Mouse (Mus musculus): ENCODE results near the gene Irx4. TPM values are rescaled to one million over a fixed set of nuclear protein-coding genes. Genes with fewer than 3 reads are reported as not detected.

Irx4 gene
- polyA plus RNA-seq, 1 experiment = not detected

DNA sequence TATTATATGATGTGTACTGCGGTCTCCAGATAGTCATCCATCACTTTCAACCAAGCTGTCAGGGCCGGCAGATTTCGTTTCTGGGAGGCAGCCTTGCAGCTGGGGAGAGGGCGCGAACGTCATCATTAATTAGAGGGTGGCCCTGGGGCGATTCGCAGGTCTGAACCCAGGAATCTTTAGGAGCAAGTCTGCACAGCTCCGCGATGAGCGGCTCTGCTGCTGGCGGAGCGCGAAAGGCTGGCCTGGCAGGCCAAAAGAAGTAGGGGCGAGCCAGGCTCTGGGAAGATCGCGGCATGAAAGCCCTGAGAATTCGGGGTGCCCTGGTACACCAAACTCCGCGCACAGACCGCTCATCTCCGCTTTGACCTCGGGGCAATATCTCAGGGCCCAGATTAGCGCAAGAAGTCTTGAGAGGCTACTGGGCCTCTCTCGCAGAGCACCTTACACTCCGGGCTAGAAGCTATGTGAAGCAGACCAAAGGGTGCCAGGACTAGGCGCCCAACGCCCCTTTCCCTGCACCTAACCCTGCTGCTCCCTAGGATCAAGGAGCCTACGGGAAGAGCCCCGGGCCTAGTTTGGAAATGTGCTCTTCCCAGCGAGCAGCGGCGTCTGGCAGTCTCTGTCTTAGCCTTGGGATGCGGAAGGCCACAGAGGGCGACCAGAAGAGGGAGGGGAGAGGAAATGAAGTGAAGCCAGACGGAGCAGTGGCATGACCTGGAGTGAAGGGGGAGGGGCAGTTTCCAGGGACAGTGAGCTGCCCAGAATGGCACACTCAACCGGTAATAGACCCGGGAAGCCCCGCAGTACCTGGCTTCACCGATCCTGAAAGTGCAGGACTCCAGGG is 3.1 kb downstream of the Irx4 start:
- H3ac ChIP-seq (ENCODE audit: control insufficient read depth, insufficient read length) = no peak overlapping the region
- H3K4me2 ChIP-seq (ENCODE audit: low read depth) = no peak overlapping the region
- no peaks in the 10 kb centered on the region for H3K36me3 ChIP-seq (ENCODE audit: control insufficient read depth, insufficient read depth)
- no peak overlapping the region for H3K4me3 ChIP-seq
- TF ChIP-seq TCF12 (IDR thresholded peaks at IDR 0.05; ENCODE audit: insufficient read depth, poor library complexity, severe bottlenecking) (no peak), CEBPB (IDR thresholded peaks at IDR 0.05; ENCODE audit: insufficient read depth, poor library complexity, severe bottlenecking) (no peak), MYOD1 (IDR thresholded peaks at IDR 0.05; ENCODE audit: control insufficient read depth in 1 of 3, insufficient read length in 2 of 3, low read depth in 2 of 3) (no peak), MAX (IDR thresholded peaks at IDR 0.05; ENCODE audit: low read depth) (no peak), E2F4 (IDR thresholded peaks at IDR 0.05; ENCODE audit: insufficient read depth) (no peak)
- H3K27me3 ChIP-seq (ENCODE audit: control insufficient read depth, insufficient read depth, insufficient read length) = peaks cover 66% of the 10 kb centered on the region
- no peaks in the 10 kb centered on the region for H3K79me2 ChIP-seq (ENCODE audit: control insufficient read depth, insufficient read depth)

DNA sequence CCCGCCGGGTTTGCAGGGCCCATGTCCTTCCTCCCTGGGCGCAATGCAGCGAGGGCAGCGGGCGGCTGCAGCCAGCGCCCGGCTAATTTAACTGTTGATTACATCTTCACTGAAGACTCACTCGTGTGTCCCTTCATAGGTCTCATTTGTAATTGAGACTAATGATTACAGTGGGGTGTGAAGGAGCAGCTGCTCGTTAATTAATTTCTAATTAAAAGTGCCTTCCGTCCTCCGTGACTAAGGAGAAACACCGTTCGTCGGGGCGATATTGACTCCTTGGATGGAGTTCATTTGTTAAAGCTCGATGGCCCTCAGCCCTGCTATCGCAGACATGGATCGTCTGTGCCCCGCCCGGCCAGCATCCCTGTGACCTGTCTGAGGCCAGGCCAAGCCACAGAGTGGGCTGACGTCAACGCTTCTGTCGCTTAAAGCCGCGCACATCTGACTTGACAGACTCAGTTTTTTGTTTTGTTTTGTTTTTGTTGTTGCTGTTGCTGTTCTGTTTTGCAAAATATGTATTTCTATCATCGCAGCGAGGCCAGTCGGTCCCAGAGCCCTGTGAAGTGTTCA is 4.0 kb downstream of the Irx4 start:
- Histone ChIP-seq H3K79me2 (ENCODE audit: control insufficient read depth, insufficient read depth) (no peaks in the 10 kb centered on the region), H3K36me3 (ENCODE audit: control insufficient read depth, insufficient read depth) (no peaks in the 10 kb centered on the region), H3K4me3 (no peak overlapping the region), H3K4me2 (ENCODE audit: low read depth) (no peak overlapping the region), H3ac (ENCODE audit: control insufficient read depth, insufficient read length) (no peak overlapping the region), H3K27me3 (ENCODE audit: control insufficient read depth, insufficient read depth, insufficient read length) (peaks cover 75% of the 10 kb centered on the region)
- TF ChIP-seq CEBPB (IDR thresholded peaks at IDR 0.05; ENCODE audit: insufficient read depth, poor library complexity, severe bottlenecking) = no peak
- no peak for TF ChIP-seq E2F4 (IDR thresholded peaks at IDR 0.05; ENCODE audit: insufficient read depth)
- TF ChIP-seq MYOD1 (IDR thresholded peaks at IDR 0.05; ENCODE audit: control insufficient read depth in 1 of 3, insufficient read length in 2 of 3, low read depth in 2 of 3) = no peak
- TF ChIP-seq MYOG (IDR thresholded peaks at IDR 0.05; ENCODE audit: control insufficient read depth in 1 of 3, insufficient read depth in 1 of 3, insufficient read length in 2 of 3, low read depth in 2 of 3) = no peak
- no peak for TF ChIP-seq SRF (IDR thresholded peaks at IDR 0.05; ENCODE audit: control insufficient read depth, insufficient read length, low read depth)
- no peak for TF ChIP-seq POLR2A (IDR thresholded peaks at IDR 0.05; ENCODE audit: insufficient read length, low read depth)
- TF ChIP-seq REST (IDR thresholded peaks at IDR 0.05; ENCODE audit: insufficient read depth, insufficient read length) = no peak
- no peak for TF ChIP-seq TCF3 (IDR thresholded peaks at IDR 0.05; ENCODE audit: insufficient read length, low read depth)
- no peak for TF ChIP-seq USF1 (IDR thresholded peaks at IDR 0.05; ENCODE audit: low read depth)
- TF ChIP-seq TCF12 (IDR thresholded peaks at IDR 0.05; ENCODE audit: insufficient read depth, poor library complexity, severe bottlenecking) = no peak

DNA sequence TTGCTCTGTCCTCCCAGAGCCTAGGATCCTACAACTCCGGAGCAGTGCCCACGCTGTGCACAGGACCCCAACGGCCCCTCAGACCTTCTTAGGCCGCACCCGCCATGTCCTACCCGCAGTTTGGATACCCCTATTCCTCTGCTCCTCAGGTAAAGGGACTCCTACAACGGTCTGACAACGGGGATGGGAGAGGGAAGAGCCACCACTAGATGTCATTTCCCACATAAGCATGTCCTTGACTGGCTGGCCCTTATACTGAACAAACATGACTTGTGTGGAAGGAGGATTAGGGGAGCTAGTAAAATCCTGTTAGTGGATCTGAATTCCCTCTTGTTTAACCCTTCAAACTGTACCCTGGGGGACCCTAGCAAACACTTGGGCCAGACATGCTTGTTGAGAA is 4.6 kb downstream of the Irx4 start:
- Histone ChIP-seq H3K36me3 (ENCODE audit: control insufficient read depth, insufficient read depth) (no peaks in the 10 kb centered on the region), H3K79me2 (ENCODE audit: control insufficient read depth, insufficient read depth) (no peaks in the 10 kb centered on the region), H3K4me3 (no peak overlapping the region), H3ac (ENCODE audit: control insufficient read depth, insufficient read length) (no peak overlapping the region), H3K27me3 (ENCODE audit: control insufficient read depth, insufficient read depth, insufficient read length) (peaks cover 78% of the 10 kb centered on the region), H3K4me2 (ENCODE audit: low read depth) (no peak overlapping the region)
- TF ChIP-seq SRF (IDR thresholded peaks at IDR 0.05; ENCODE audit: control insufficient read depth, insufficient read length, low read depth) = no peak
- no peak for TF ChIP-seq TCF12 (IDR thresholded peaks at IDR 0.05; ENCODE audit: insufficient read depth, poor library complexity, severe bottlenecking)
- TF ChIP-seq POLR2AphosphoS2 (IDR thresholded peaks at IDR 0.05; ENCODE audit: insufficient read length, low read depth) = no peak
- no peak for TF ChIP-seq REST (IDR thresholded peaks at IDR 0.05; ENCODE audit: insufficient read depth, insufficient read length)
- no peak for TF ChIP-seq USF1 (IDR thresholded peaks at IDR 0.05; ENCODE audit: low read depth)
- TF ChIP-seq E2F4 (IDR thresholded peaks at IDR 0.05; ENCODE audit: insufficient read depth) = no peak
- no peak for TF ChIP-seq MAX (IDR thresholded peaks at IDR 0.05; ENCODE audit: low read depth)
- no peak for TF ChIP-seq TCF3 (IDR thresholded peaks at IDR 0.05; ENCODE audit: insufficient read length, low read depth)
- no peak for TF ChIP-seq MYOG (IDR thresholded peaks at IDR 0.05; ENCODE audit: control insufficient read depth in 1 of 3, insufficient read depth in 1 of 3, insufficient read length in 2 of 3, low read depth in 2 of 3)
- no peak for TF ChIP-seq POLR2A (IDR thresholded peaks at IDR 0.05; ENCODE audit: insufficient read length, low read depth)
- no peak for TF ChIP-seq MYOD1 (IDR thresholded peaks at IDR 0.05; ENCODE audit: control insufficient read depth in 1 of 3, insufficient read length in 2 of 3, low read depth in 2 of 3)
- TF ChIP-seq CEBPB (IDR thresholded peaks at IDR 0.05; ENCODE audit: insufficient read depth, poor library complexity, severe bottlenecking) = no peak

DNA sequence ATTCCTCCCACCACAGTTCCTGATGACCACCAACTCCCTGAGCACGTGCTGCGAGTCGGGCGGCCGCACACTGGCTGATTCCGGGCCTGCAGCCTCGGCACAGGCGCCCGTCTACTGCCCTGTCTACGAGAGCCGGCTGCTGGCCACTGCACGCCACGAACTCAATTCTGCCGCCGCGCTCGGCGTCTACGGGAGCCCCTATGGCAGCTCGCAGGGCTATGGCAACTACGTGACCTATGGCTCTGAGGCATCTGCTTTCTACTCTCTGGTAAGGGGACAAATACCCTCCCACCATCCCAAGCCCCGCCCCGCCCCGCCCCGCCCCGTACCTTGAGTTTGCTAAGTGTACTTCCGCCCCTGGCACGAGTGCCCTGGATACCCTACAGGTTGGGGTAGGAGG is 5.2 kb downstream of the Irx4 start:
- H3K36me3 ChIP-seq (ENCODE audit: control insufficient read depth, insufficient read depth) = no peaks in the 10 kb centered on the region
- no peaks in the 10 kb centered on the region for H3K79me2 ChIP-seq (ENCODE audit: control insufficient read depth, insufficient read depth)
- no peak overlapping the region for H3K4me3 ChIP-seq
- TF ChIP-seq TCF3 (IDR thresholded peaks at IDR 0.05; ENCODE audit: insufficient read length, low read depth) (no peak), E2F4 (IDR thresholded peaks at IDR 0.05; ENCODE audit: insufficient read depth) (no peak), CEBPB (IDR thresholded peaks at IDR 0.05; ENCODE audit: insufficient read depth, poor library complexity, severe bottlenecking) (no peak), MYOD1 (IDR thresholded peaks at IDR 0.05; ENCODE audit: control insufficient read depth in 1 of 3, insufficient read length in 2 of 3, low read depth in 2 of 3) (no peak), SRF (IDR thresholded peaks at IDR 0.05; ENCODE audit: control insufficient read depth, insufficient read length, low read depth) (no peak), TCF12 (IDR thresholded peaks at IDR 0.05; ENCODE audit: insufficient read depth, poor library complexity, severe bottlenecking) (no peak), POLR2AphosphoS2 (IDR thresholded peaks at IDR 0.05; ENCODE audit: insufficient read length, low read depth) (no peak), REST (IDR thresholded peaks at IDR 0.05; ENCODE audit: insufficient read depth, insufficient read length) (no peak), POLR2A (IDR thresholded peaks at IDR 0.05; ENCODE audit: insufficient read length, low read depth) (no peak), MYOG (IDR thresholded peaks at IDR 0.05; ENCODE audit: control insufficient read depth in 1 of 3, insufficient read depth in 1 of 3, insufficient read length in 2 of 3, low read depth in 2 of 3) (no peak), MAX (IDR thresholded peaks at IDR 0.05; ENCODE audit: low read depth) (no peak)
- no peak overlapping the region for H3ac ChIP-seq (ENCODE audit: control insufficient read depth, insufficient read length)
- no peak overlapping the region for H3K4me2 ChIP-seq (ENCODE audit: low read depth)
- peaks cover 78% of the 10 kb centered on the region for H3K27me3 ChIP-seq (ENCODE audit: control insufficient read depth, insufficient read depth, insufficient read length)
